Mouse (Mus musculus) liver, embryonic 14.5 days (tissue): ENCODE data around the gene Wfs1.

Experiments used
- CTCF ChIP-seq: IDR thresholded peaks from 2 replicates; pipeline ENCODE4 v1.5.1; 2016; ENCODE audit warnings: antibody characterized with exemption, low read depth, control low read depth
- EP300 ChIP-seq: IDR thresholded peaks from 2 replicates; pipeline ENCODE4 v1.6.1; 2016; ENCODE audit warnings: antibody characterized with exemption, low read depth

DNA sequence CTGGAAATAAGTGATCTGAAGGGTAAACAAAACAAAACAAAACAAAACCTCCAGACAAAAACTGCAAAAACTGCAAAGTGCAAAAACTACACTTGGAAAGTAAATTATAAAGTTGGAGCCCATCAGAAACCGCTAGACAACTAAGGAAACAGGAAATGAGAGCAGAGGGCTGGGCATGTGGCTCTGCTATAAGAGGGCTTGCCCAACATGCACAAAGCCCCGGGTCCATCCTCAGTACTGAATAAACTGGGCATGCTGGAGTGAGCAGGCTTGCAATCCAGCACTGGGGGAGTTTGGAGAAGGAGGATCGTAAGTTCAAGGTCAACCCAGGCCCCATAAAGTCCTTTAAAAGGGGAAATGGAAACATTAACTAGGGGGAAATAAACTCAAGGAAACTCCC lies 28.2 kb upstream of the Wfs1 start:
- TF ChIP-seq CTCF (no peak), EP300 (no peak)
